Mouse (Mus musculus) megakaryocyte, adult 5-6 weeks (primary cell): ENCODE measurements around the gene Stoml1. TPM values are rescaled to one million over a fixed set of nuclear protein-coding genes. Genes with fewer than 3 reads are reported as not detected.

ENCODE experiments used
- ATAC-seq: 2 replicates; pipeline ENCODE4 v1.8.0; 2016; ENCODE audit warnings: mild to moderate bottlenecking, inconsistent platforms; ENCODE audit not compliant: poor library complexity, severe bottlenecking
- total RNA-seq, 2 experiments: library from RNA; stranded (forward) in 1 of 2; stranded (reverse) in 1 of 2; fragments of 153-499, 151-499 nt in 1 of 2; fragments of 221-1000, 200-1000 nt in 1 of 2; gene quantifications; 2 replicates each; pipeline versions ENCODE4 v1.2.3 to v1.2.4; 2015 to 2017

Gene Stoml1
- total RNA-seq, 2 experiments from 2014 or later = 6.1 to 11.9 TPM

DNA sequence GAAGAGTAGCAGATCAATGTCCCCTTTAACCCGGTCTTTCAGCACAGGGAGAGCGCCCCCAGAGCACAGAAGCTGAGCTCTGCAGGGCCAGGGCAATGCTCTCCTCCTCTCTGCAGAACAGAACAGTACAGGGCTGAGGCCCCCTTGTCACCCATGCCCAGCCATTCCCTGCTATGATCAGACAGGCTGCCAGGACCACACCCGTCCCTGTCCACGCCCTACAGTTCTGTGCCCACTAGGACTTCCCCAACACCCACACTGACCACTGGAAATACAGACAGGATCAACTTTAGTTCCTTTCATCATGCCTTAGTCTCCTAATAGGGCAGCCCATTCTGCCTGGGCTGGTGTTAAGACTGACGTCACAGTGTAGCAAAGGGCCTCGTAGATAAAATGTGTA lies 44.1 kb downstream of the Stoml1 start:
- ATAC-seq = no peak

DNA sequence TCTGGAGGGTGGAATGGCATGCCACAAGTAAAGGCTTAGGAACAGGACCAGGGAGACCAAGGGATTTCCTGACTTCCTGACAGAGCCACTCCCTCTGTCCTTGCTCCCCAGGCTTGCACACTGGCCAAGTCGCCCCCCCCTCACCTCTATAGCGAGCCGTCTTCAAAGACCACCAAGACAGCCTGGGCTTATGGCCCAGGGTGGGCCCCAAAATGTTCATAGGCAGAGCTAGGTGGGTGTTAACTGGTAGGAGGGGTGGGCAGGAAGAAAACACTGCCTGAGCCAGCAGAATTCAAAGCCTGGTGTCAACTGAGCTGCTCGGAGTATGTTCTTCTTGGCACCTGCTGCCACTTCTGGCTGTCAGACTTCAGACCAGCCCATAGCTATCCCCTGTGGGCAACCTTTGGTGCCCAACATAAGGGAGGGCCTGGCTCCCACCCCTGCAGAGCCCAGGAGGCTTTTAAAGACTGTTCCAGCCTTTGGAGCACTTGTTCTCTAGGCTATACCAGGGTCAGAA lies 45.1 kb downstream of the Stoml1 start:
- no peak for ATAC-seq

DNA sequence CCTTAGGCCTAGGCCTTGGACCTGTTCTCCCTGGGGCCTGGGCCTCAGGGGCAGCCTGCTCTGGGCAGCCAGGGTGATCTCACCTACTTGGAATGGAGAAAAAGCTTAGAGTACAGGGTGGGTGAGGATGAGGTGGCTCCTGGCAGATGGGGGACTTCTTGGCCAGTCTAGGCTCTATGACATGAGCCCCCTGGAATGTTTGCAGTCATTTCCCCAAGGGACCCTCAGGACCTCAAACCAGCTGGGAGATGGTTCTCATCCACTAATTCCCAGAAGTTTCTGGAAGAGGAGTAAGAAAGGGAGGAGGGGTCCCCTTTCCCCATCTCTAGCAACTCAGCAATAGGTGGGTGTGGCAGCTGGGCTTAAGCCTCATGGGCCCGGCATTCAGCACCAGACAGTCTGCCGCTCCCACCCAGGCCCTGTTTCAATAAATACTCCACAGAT lies 46.4 kb downstream of the Stoml1 start:
- no peak for ATAC-seq

DNA sequence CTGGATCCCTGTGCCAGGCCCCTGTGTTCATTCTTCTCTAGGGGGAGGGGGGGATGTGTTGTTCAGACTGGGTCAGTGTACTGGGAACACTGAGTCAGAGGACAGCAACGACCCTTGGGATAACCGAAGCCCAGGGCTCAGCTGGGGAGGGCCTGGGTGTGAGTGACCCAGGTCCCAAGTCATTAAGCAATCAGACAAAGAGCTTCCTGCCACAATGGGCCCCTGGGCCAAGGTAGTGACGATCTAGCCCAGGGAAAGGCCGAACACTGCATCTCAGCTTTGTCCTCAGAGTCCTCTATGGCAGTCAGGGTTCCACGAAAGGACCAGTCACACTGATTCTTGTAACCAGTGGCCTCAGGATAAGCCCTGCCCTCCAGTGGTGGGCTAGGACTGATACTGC lies 50.2 kb downstream of the Stoml1 start:
- no peak for ATAC-seq

DNA sequence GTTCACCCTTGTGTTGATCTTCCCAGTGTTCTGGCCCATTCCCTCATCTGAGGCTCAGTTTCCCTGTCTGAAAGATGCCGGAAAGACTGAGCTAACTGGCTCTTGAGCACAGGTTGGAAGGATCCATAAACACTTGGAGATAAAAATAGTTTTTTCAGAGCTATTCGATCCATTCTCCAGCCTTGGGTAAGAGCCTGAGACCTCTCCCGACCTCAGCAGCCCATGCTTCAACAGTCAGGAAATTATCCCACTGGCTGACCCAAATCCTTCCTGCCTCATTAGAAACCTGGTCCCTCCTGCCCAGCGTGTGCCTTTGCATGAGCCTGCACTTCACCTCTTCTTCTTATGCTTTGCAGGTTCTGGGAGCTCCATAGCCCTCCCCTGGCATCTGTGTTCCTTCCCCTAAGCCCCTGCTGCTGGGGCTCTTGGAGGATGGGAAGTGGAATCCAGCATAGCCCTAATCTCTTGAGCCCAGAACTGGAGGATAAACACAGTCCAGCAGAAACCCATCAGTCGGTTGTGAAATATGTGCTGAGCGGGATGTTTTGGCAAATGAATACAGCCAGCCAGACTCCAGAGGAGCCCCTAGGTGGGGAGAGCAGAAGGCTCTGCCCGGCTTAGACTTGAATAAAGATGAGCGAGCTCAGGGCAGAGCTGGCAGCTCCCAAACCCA lies 50.8 kb downstream of the Stoml1 start:
- ATAC-seq = no peak

DNA sequence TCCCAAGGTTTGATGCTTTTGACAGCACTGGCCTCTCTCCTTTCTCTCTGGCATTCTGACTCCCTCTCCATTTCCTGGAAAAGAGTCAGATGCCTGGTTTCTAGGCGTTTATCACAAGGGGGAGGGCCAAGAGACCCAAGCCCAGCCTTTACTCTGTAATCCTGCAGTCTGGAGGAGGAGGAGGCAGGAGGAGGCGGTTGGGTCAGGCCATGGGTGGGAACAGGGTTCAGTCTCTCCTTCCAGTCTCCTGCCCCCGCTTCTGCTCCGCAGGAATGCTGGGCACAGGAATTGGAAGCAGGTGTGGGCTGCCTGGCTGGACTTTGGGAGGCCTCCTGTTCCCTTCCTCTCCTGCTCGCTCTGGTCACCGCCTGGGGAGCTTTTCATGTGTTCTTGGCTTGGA lies 52.7 kb downstream of the Stoml1 start:
- no peak for ATAC-seq

DNA sequence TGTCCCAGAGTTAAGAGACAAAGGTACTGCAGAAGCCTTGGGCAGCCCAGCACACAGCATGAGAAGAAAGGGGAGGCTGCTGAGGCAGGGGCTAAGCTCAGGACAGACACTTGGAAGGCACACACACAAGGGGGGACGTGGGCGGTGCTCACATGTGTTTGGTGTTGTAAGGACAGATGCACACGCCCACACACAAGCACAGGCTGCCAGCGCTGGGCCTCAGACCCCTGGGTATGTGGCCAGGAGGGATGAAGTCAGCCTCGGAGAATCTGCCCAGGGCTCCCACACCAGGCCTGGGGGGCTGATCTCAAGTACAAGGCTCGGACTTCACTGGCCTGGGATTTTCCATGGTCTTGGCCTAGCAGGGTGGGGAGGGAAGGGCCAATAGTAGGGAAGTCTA lies 55.4 kb downstream of the Stoml1 start:
- no peak for ATAC-seq

DNA sequence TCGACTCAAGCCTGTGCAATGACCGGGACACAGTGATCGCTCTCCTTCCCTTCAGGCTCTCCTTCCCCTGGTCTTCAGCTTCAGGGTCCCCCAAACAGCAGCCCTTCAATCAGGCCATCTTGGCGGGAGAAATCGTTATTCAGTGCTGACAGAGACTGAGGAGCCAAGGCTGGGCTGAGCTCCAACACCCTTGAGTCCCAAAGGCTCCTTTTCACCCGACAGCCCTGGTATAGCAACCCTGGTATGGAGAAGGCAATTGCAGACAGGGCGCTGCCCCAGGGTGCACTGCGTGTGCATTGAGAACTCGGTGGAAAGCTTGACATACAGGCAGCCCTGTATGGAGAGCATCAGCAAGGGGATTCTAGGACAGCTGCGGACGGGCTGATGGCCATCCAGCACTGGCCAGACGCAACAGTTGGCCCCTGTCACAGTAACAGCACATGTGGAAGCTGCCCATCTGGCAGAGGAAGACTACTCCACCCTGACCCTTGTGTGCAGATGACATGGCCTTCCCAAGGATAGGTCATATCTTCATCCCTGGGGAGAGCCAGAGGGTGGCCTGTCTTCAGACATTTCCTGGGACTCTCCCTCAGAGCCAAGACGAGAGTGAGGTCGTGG lies 57.2 kb downstream of the Stoml1 start:
- ATAC-seq = no peak

DNA sequence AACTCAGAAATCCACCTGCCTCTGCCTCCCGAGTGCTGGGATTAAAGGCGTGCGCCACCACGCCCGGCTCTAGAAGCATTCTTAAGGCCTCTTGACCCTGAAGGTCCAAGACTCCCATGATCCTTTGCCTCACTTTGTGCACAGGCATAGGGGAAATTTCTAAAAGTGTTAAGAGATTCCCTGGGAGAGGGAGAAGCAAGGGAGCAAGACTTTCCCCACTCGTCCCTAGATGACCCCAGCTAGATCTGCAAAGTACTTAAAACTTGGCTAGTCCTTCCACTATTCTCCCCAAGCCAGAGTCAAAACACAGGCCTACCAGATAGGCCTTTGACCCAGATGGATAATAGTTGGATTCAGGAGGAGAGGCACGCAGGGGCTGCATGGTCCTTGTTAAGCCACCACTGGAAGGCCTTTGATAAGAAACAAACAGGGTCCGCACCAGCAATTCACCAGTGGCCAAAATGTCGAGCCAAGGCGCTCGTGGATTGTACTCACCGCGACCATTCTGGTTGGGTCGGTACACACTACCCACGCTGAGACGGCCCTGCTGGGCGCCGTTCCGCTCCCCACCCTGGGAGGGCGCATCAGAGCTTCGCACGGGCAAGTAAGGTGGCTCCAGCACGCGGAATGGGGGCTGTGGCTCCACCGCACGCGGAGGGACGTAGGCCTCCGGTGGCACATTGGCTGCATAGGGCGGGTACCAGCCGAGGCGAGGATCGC lies 58.4 kb downstream of the Stoml1 start:
- no peak for ATAC-seq

Other genes with a start within 250 kb of the Stoml1 start
- 9.2 and 10.5 TPM in 2 replicates for gene Cyp11a1, start 246.8 kb upstream of the Stoml1 start, total RNA-seq (2015)
- 8.3 and 9.7 TPM in 2 replicates for gene Cyp11a1, start 246.8 kb upstream of the Stoml1 start, total RNA-seq (2017)
- gene Stra6, start 189.4 kb upstream of the Stoml1 start, total RNA-seq (2015) = not detected in 2 replicates
- not detected in 2 replicates for gene Stra6, start 189.4 kb upstream of the Stoml1 start, total RNA-seq (2017)
- not detected in 2 replicates for gene Ccdc33, start 134.3 kb upstream of the Stoml1 start, total RNA-seq (2015)
- gene Ccdc33, start 134.3 kb upstream of the Stoml1 start, total RNA-seq (2017) = not detected in 2 replicates
- 0.16 and 0.33 TPM in 2 replicates for gene Islr, start 48.9 kb upstream of the Stoml1 start, total RNA-seq (2015)
- gene Islr, start 48.9 kb upstream of the Stoml1 start, total RNA-seq (2017) = not detected in 2 replicates
- gene Islr2, start 48.8 kb upstream of the Stoml1 start, total RNA-seq (2015) = not detected in 2 replicates
- gene Islr2, start 48.8 kb upstream of the Stoml1 start, total RNA-seq (2017) = not detected in 2 replicates
- gene Pml, start 3.4 kb upstream of the Stoml1 start, total RNA-seq (2015) = 37.7 and 41.3 TPM in 2 replicates
- gene Pml, start 3.4 kb upstream of the Stoml1 start, total RNA-seq (2017) = 15.5 and 17.4 TPM in 2 replicates
- 0.05 and 0.11 TPM in 2 replicates for gene Loxl1, start 60.0 kb downstream of the Stoml1 start, total RNA-seq (2015)
- not detected in 2 replicates for gene Loxl1, start 60.0 kb downstream of the Stoml1 start, total RNA-seq (2017)
- not detected in 2 replicates for gene Tbc1d21, start 117.3 kb downstream of the Stoml1 start, total RNA-seq (2015)
- not detected in 2 replicates for gene Tbc1d21, start 117.3 kb downstream of the Stoml1 start, total RNA-seq (2017)
- not detected in 2 replicates for gene Insyn1, start 235.4 kb downstream of the Stoml1 start, total RNA-seq (2015)
- gene Insyn1, start 235.4 kb downstream of the Stoml1 start, total RNA-seq (2017) = not detected in 2 replicates